ENCODE assay signal across 8 mouse cellular contexts in the genomic region with DNA sequence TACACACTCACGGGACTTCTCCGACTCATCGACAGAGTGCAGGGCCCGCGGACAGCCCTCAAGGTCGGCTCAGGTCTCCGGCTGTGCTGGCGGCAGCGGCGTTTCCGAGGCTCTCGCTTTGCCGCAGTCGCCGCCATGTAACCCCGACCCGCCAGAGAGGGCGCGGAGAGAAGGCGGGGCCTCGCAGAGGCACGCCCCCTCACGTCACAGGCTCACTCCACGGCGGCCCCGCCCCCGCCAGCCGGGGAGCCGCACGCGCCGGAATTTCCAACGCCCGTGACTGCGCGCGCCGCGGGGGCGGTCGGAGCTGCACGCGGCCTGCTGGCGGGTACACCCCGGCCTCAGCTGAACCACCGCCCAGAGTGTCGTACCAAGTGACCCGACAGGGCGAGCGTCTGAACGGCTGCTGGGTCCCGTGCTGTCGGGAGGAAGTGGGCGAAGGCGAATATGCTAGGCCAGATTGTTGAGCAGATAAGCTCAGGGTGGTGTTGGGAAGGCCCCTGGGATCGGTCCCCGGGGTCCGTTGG. TPM values are rescaled to one million over a fixed set of nuclear protein-coding genes. Genes with fewer than 3 reads are reported as not detected.
DNase-seq lines count a peak whose midpoint lies in the region; ATAC-seq lines count a peak whose summit lies in the region.

A gene (minus strand): TSS at position 154 of the 527 bp plus-strand sequence.

- intact Hi-C loops in gastrocnemius, postnatal 14 days (cut with DNase I; ENCODE audit: low total_unique reads), result no loop called here

- DNase-seq in adrenal gland, adult 18-20 months (ENCODE audit: low spot score in 2 of 2), result peak; percentile 99 to 100
- DNase-seq in embryo, embryonic 10.5 days (ENCODE audit: low spot score), result peak; percentile 94
- DNase-seq in gastrocnemius, postnatal 14 days, result peak; percentile 98
- DNase-seq in induced T-regulatory cell, adult 2 months (ENCODE audit: low read depth), result peak; percentile 98
- peak; percentile 95 to 96 for DNase-seq in left cerebral cortex, adult 8-10 months (ENCODE audit: low spot score in 2 of 2)
- DNase-seq in right cerebral cortex, adult 18-20 months, result peak; percentile 97
- DNase-seq in urinary bladder, postnatal 10 days (ENCODE audit: low spot score), result peak; percentile 90

- ATAC-seq in megakaryocyte, adult 5-6 weeks (ENCODE audit: poor library complexity, severe bottlenecking), result peak; percentile 74

RNA-seq across cellular contexts. Expression of the gene that starts here (rescaled TPM):
- 10 to 100 TPM; 33.4 to 41.4 TPM for total RNA-seq in adrenal gland, adult 18-20 months (2021)
- 10 to 100 TPM; 26.8 to 33.9 TPM for total RNA-seq in gastrocnemius, postnatal 14 days (2021)
- total RNA-seq in left cerebral cortex, adult 8-10 months (2022), result 10 to 100 TPM; 63.2 to 79.9 (median 65.4) TPM
- total RNA-seq in megakaryocyte, adult 5-6 weeks (2015), result 36.0 and 39.6 TPM in 2 replicates
- 26.6 and 29.3 TPM in 2 replicates for total RNA-seq in megakaryocyte, adult 5-6 weeks (2017)

Comparison
In these comparisons a context has a peak if more than half of its experiments do, and no peak if none do; other contexts are left out.
1. Peak in every context shown above with its lines: DNase-seq and ATAC-seq.